Mouse (Mus musculus) lung, postnatal 0 days (tissue): ENCODE results near the gene Immp2l. TPM values are rescaled to one million over a fixed set of nuclear protein-coding genes. Genes with fewer than 3 reads are reported as not detected.

Experiments
- ATAC-seq: fragments of 200-750 bp; cut with Nextera tagmentation; 2 replicates; pipeline ENCODE4 v1.8.0; 2017; ENCODE audit warnings: moderate library complexity
- DNase-seq: peaks from one replicate; pipeline ENCODE4 v3.0.0-alpha.2; 2016; ENCODE audit warnings: low spot score
- H3K27ac ChIP-seq: fragments of 300-500 bp; sonication (generic); 2 replicates; pipeline ENCODE4 v1.5.1; 2014; ENCODE audit warnings: antibody characterized with exemption, mild to moderate bottlenecking, low read length, mixed read lengths
- H3K27me3 ChIP-seq: fragments of 300-500 bp; sonication (generic); replicated peaks from 2 replicates; pipeline ENCODE4 v1.6.1; 2014; ENCODE audit warnings: low read length, mixed read lengths; ENCODE audit not compliant: insufficient read depth
- H3K36me3 ChIP-seq: fragments of 300-500 bp; sonication (generic); 2 replicates; pipeline ENCODE4 v1.6.1; 2014; ENCODE audit warnings: low read length, mixed read lengths; ENCODE audit not compliant: insufficient read depth
- H3K4me1 ChIP-seq: fragments of 300-500 bp; sonication (generic); 2 replicates; pipeline ENCODE4 v1.6.1; 2014; ENCODE audit warnings: antibody characterized with exemption, low read depth, low read length, mixed read lengths; ENCODE audit not compliant: insufficient read depth
- H3K4me2 ChIP-seq: fragments of 300-500 bp; sonication (generic); replicated peaks from 2 replicates; pipeline ENCODE4 v1.6.1; 2014; ENCODE audit warnings: low read depth, mild to moderate bottlenecking, low read length, moderate library complexity, mixed read lengths
- H3K4me3 ChIP-seq: fragments of 300-500 bp; sonication (generic); 2 replicates; pipeline ENCODE4 v1.5.1; 2014; ENCODE audit warnings: low read depth, low read length
- H3K9ac ChIP-seq: fragments of 300-500 bp; sonication (generic); replicated peaks from 2 replicates; pipeline ENCODE4 v1.6.1; 2014; ENCODE audit warnings: low read depth, mild to moderate bottlenecking
- H3K9me3 ChIP-seq: fragments of 300-500 bp; sonication (generic); 2 replicates; pipeline ENCODE4 v1.6.1; 2016; ENCODE audit warnings: low read length, mixed read lengths
- CTCF ChIP-seq: IDR thresholded peaks from 2 replicates; pipeline ENCODE4 v1.5.1; 2016; ENCODE audit warnings: antibody characterized with exemption, mild to moderate bottlenecking
- EP300 ChIP-seq: IDR thresholded peaks from 2 replicates; pipeline ENCODE4 v1.6.1; 2016; ENCODE audit warnings: antibody characterized with exemption, mild to moderate bottlenecking, control low read depth
- WGBS: fragments of 180-500 bp; shearing (Covaris S2); extraction: QIAGEN DNeasy Blood & Tissue Kit; methylation state at CpG from one replicate; pipeline ENCODE4 v1.1.7; 2014; 5-methylcytosine and 5-hydroxymethylcytosine counted together
- polyA plus RNA-seq: library from polyadenylated mRNA; unstranded; fragments of >200 nt; fragmentation: Nextera tagmentation; extraction: Ambion mirVana; gene quantifications from 2 replicates; pipeline ENCODE4 v1.2.1, GENCODE M21; 2015

The Immp2l gene
- polyA plus RNA-seq, 1 experiment from 2014 or later: 5.2 TPM

DNA sequence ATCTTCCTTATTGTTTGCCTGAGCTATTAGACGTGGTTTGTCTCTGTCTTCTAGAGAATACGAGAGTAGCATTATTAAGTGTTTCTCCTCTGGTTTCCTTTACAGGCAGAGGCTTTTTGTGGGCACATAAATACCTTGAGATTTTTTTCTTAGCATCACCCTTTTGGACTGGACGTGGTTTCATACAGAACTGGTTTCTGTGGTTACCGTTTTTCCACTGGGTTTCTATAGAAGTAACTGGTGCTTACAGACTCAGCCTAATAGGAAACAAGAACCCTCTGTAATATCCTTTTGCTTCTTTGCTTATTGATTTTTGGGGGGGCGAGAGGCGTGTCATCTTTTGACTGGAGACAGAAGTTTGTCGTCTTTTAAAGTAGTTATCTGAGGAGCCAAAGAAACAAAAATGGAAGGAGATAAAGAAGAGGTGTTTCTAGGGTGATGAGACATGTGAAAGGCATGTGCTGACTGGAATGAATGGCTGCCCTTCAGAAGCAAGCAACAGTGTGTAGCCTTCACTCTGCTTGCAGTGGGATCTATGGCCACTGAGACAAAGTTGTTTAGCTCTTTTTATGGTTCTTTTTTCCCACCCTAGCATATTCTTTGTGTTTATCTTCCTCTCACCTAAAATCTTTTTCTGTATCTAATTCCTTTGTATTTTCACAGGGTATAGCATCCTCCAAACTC is 307.2 kb downstream of the Immp2l start:
- no peaks in the 10 kb centered on the region for H3K36me3 ChIP-seq
- TF ChIP-seq CTCF (no peak), EP300 (no peak)
- no peak overlapping the region for H3K9ac ChIP-seq
- WGBS: 68% methylated on average over 7 of the region's 7 CpGs
- no peak for DNase-seq
- no peaks in the 10 kb centered on the region for H3K4me1 ChIP-seq
- no peak overlapping the region for H3K4me2 ChIP-seq
- no peaks in the 10 kb centered on the region for H3K9me3 ChIP-seq
- H3K27me3 ChIP-seq: no peaks in the 10 kb centered on the region
- no peak for ATAC-seq
- H3K4me3 ChIP-seq: no peak overlapping the region
- no peak overlapping the region for H3K27ac ChIP-seq

DNA sequence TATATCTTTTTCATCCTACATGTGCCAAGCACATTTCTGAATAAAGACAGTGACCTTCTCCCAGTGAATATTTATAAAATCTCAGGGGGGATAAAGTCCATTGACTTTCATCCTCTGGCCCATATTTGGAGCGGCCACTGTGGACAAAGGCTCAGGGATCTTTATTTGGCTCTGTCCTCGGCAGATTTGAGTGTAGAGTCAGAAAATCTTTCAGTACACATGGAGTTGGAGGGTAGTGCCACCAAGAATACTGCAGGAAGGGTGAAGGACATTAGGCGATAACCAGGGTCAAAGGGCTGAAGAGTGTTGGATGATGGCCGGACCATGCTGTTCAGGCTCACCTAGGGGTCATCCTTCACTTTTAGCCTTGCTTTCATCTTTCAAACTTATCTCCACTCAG is 321.7 kb downstream of the Immp2l start:
- TF ChIP-seq CTCF: no peak
- no peak for TF ChIP-seq EP300
- Histone ChIP-seq H3K27ac (no peak overlapping the region), H3K4me1 (no peaks in the 10 kb centered on the region), H3K9me3 (no peaks in the 10 kb centered on the region), H3K36me3 (no peaks in the 10 kb centered on the region), H3K9ac (no peak overlapping the region), H3K27me3 (no peaks in the 10 kb centered on the region), H3K4me2 (no peak overlapping the region), H3K4me3 (no peak overlapping the region)
- 83% methylated on average over 4 of the region's 4 CpGs for WGBS
- DNase-seq: no peak
- ATAC-seq: no peak

DNA sequence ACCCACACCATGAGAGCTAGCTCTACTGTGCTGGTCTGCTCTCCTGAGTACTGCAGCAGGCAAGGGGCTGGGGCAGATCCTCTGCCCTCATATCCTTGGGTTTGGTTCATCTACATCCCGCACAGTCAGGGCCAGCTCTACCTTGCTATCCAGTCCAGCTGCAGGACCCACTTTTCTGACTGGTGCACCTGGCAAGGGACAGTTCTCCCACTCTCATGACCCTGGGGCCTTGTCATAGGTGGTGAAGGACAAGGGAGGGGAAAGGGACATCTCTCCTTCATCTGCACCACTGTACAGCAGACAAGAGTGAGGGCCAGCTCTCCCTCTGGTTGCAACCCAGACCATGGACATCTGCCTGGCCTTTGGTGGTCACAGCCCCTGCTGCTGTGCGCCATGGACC is 323.6 kb downstream of the Immp2l start:
- 93% methylated on average over 2 of the region's 2 CpGs for WGBS
- no peak overlapping the region for H3K27ac ChIP-seq
- no peaks in the 10 kb centered on the region for H3K27me3 ChIP-seq
- no peak overlapping the region for H3K4me2 ChIP-seq
- no peaks in the 10 kb centered on the region for H3K9me3 ChIP-seq
- H3K36me3 ChIP-seq: no peaks in the 10 kb centered on the region
- no peaks in the 10 kb centered on the region for H3K4me1 ChIP-seq
- no peak for TF ChIP-seq EP300
- no peak for TF ChIP-seq CTCF
- DNase-seq: no peak
- no peak for ATAC-seq
- no peak overlapping the region for H3K4me3 ChIP-seq
- no peak overlapping the region for H3K9ac ChIP-seq

DNA sequence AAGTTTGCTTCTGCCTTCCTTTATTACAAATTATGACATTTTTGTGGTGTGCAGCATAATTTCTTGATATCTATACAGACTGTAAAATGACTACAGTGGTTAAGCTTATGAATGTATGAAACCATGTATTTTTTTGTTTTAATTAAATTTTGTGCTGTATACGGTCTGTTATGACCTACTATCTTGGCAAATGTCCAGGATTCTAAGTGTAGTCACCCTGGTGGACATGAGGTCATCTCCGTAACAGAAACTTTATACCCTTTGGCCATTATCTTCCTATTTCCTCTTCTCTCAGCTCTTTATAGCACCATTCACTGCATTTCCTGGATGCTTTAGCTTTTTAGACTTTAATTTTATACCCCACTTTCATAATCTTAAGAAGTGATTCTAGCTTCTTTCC is 325.5 kb downstream of the Immp2l start:
- no peaks in the 10 kb centered on the region for H3K4me1 ChIP-seq
- no peak overlapping the region for H3K27ac ChIP-seq
- H3K9ac ChIP-seq: no peak overlapping the region
- H3K27me3 ChIP-seq: no peaks in the 10 kb centered on the region
- TF ChIP-seq CTCF (no peak), EP300 (no peak)
- H3K4me2 ChIP-seq: no peak overlapping the region
- no peaks in the 10 kb centered on the region for H3K36me3 ChIP-seq
- no peak for ATAC-seq
- no peaks in the 10 kb centered on the region for H3K9me3 ChIP-seq
- no peak for DNase-seq
- no peak overlapping the region for H3K4me3 ChIP-seq
- 38% methylated on average over 2 of the region's 2 CpGs for WGBS

DNA sequence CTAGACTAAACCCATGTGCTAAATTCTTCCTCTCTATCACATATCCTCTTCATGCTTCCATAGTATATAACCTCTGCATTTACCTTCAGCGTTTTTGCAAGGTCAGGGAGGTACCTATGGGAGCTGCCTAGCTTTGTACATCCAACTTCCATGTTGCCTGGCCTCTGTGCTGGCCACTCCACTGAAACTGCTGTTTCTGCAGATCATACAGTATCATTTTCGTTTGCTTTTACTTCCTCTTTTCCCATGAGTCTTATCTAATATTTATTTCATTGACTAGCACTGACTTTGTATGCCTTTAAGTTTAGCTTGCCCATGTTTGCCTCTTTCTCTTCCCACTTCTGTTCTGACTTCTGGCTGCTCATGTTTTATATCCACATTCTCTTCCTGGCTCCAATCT is 325.9 kb downstream of the Immp2l start:
- Histone ChIP-seq H3K27me3 (no peaks in the 10 kb centered on the region), H3K27ac (no peak overlapping the region), H3K4me3 (no peak overlapping the region), H3K36me3 (no peaks in the 10 kb centered on the region), H3K4me1 (no peaks in the 10 kb centered on the region), H3K9me3 (no peaks in the 10 kb centered on the region), H3K4me2 (no peak overlapping the region), H3K9ac (no peak overlapping the region)
- WGBS: 33% methylated on average over 2 of the region's 2 CpGs
- DNase-seq (no peak), ATAC-seq (no peak)
- no peak for TF ChIP-seq EP300
- TF ChIP-seq CTCF: no peak

DNA sequence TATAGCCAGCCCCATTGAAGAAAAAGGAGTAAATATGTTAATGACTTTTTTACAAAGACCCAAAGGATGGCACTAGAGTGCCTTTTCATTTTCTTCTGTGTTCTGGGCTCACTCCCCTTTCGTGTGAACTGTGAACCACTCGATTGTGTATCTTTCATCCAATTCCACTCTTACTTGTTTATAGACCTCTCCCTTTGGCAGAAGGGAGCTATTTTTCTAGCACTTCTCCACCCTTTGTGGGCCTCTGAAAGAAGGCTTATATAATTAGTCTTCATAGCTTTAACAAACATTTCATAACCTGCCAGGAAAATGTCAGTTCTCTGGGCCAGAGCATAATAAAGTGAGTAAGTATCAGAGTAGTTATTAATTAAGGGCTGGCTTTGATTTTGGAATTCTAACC is 327.4 kb downstream of the Immp2l start:
- Histone ChIP-seq H3K36me3 (no peaks in the 10 kb centered on the region), H3K9ac (no peak overlapping the region), H3K27ac (no peak overlapping the region), H3K9me3 (no peaks in the 10 kb centered on the region), H3K27me3 (no peaks in the 10 kb centered on the region), H3K4me2 (no peak overlapping the region), H3K4me3 (no peak overlapping the region), H3K4me1 (no peaks in the 10 kb centered on the region)
- TF ChIP-seq EP300: no peak
- ATAC-seq (no peak), DNase-seq (no peak)
- 9% methylated on average over 2 of the region's 2 CpGs for WGBS

DNA sequence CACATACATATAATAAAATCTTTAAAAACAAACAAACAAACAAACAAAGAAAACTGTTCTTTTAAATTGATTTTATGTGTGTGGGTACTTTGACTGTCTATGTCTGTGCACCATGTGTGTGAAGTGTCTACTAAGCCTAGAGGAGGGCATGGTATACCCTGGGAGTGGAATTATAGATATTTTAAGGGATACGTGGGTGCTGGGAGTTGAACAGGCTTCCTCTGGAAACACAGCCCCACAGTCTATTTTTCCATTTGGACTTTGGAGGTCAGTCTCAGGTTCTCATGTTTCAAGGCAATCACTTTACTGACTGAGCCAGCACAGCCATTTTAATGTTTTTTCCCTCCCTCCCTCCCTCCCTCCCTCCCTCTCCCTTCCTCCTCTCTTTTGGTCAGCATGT is 331.0 kb downstream of the Immp2l start:
- Histone ChIP-seq H3K27ac (no peak overlapping the region), H3K36me3 (no peaks in the 10 kb centered on the region), H3K4me1 (no peaks in the 10 kb centered on the region), H3K9ac (no peak overlapping the region), H3K4me2 (no peak overlapping the region), H3K27me3 (no peaks in the 10 kb centered on the region), H3K9me3 (no peaks in the 10 kb centered on the region), H3K4me3 (no peak overlapping the region)
- TF ChIP-seq EP300 (no peak), CTCF (no peak)
- ATAC-seq (no peak), DNase-seq (no peak)
- 65% methylated on average over 1 of the region's 1 CpGs for whole genome bisulfite sequencing
